Comparison of ENCODE assay signal across 17 mouse cellular contexts in the genomic region with DNA sequence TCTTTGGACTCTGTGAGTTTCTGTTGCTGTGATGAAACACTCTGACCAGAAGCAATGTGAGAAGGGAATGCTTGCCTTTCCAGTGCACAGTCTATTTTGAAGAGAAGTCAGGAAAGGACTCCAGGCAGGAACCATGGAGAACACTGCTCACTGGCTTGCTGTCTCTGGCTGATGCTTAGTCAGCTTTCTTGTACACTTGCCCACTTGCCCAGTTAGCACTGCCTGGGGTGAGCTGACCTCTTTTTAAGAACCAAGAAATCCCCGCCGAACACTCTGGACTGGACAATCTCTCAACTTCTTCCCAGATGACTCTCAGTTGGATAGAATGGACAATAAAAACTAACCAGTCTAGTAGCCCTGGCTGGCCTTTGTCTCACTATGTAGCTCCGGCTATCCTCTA.
DNase-seq lines count a peak whose midpoint lies in the region; TF ChIP-seq lines count a peak whose summit lies in the region.
"Had no signal": no experiment of that assay in that cellular context is flagged by ENCODE, and none has a peak within 500 bp of the region (broad histone marks: within the 10 kb centered on the region; RNA-seq: fewer than 3 reads in every experiment).

No protein-coding gene starts in this region.

- no peak overlapping the region for H3K4me3 ChIP-seq in kidney, adult 2 months (ENCODE audit: insufficient read depth, low read depth, low read length)
- H3K4me3 ChIP-seq in midbrain, embryonic 10.5 days = no peak overlapping the region
- H3K4me3 ChIP-seq: embryonic facial prominence, embryonic 10.5 days; heart, embryonic 10.5 days; hindbrain, embryonic 12.5 days had no signal

- 94% methylated on average over 3 of the region's 3 CpGs for WGBS in kidney, adult 2 months
- 88% methylated on average over 3 of the region's 3 CpGs for WGBS in midbrain, embryonic 10.5 days

- DNase-seq in brain, adult 2 months (ENCODE audit: low read depth, low spot score) = peak; percentile 70
- peak; percentile 46 for DNase-seq in cerebellum, adult 11-12 months
- DNase-seq in cerebellum, adult 9-10 months = peak; percentile 71
- peak; percentile 28 to 45 for DNase-seq in cerebellum, postnatal 36 days
- DNase-seq in kidney, adult 2 months = no peak
- no peak for DNase-seq in midbrain, embryonic 10.5 days (ENCODE audit: low spot score)
- no peak for DNase-seq in urinary bladder, postnatal 4 days (ENCODE audit: low spot score in 2 of 2)
- DNase-seq: adrenal gland, postnatal 14 days; gastrocnemius, postnatal 10 days; heart, adult 18-20 months; heart, postnatal 10 days; heart, postnatal 4 days; kidney, adult 11 months had no signal

- H3K36me3 ChIP-seq in kidney, adult 2 months (ENCODE audit: control insufficient read depth, insufficient read depth, low read length) = no peaks in the 10 kb centered on the region
- H3K36me3 ChIP-seq in midbrain, embryonic 10.5 days = no peaks in the 10 kb centered on the region
- H3K36me3 ChIP-seq: embryonic facial prominence, embryonic 10.5 days; heart, embryonic 10.5 days; hindbrain, embryonic 12.5 days had no signal

- H3K27ac ChIP-seq in kidney, adult 2 months (ENCODE audit: insufficient read depth, low read depth, low read length) = no peak overlapping the region
- no peak overlapping the region for H3K27ac ChIP-seq in midbrain, embryonic 10.5 days (replicated peaks)
- H3K27ac ChIP-seq: embryonic facial prominence, embryonic 10.5 days; heart, embryonic 10.5 days; hindbrain, embryonic 12.5 days; hindbrain, postnatal 0 days had no signal

- no peaks in the 10 kb centered on the region for H3K4me1 ChIP-seq in kidney, adult 2 months (ENCODE audit: control insufficient read depth, insufficient read depth, low read length)
- no peaks in the 10 kb centered on the region for H3K4me1 ChIP-seq in midbrain, embryonic 10.5 days
- H3K4me1 ChIP-seq: heart, embryonic 10.5 days; hindbrain, embryonic 12.5 days had no signal

- no peak for TF ChIP-seq CTCF in kidney, adult 2 months (conservative IDR thresholded peaks at IDR 0.05; ENCODE audit: insufficient read depth, insufficient read length, low read depth, low read length)

- no peaks in the 10 kb centered on the region for H3K9me3 ChIP-seq in midbrain, embryonic 10.5 days (replicated peaks)
- H3K9me3 ChIP-seq: embryonic facial prominence, embryonic 10.5 days; heart, embryonic 10.5 days; hindbrain, embryonic 12.5 days had no signal

- no peak for TF ChIP-seq POLR2A in kidney, adult 2 months (IDR thresholded peaks at IDR 0.05; ENCODE audit: low read depth, low read length)

- H3K27me3 ChIP-seq in kidney, adult 2 months (replicated peaks; ENCODE audit: control insufficient read depth, insufficient read depth, low read length) = no peaks in the 10 kb centered on the region
- H3K27me3 ChIP-seq in midbrain, embryonic 10.5 days (ENCODE audit: low read depth, poor library complexity, severe bottlenecking) = no peaks in the 10 kb centered on the region
- H3K27me3 ChIP-seq: hindbrain, embryonic 12.5 days had no signal

Comparison
In these comparisons a context has a peak if more than half of its experiments do, and no peak if none do; other contexts are left out.
1. DNase-seq: peak in brain, adult 2 months (single experiment), cerebellum, adult 11-12 months (single experiment), cerebellum, adult 9-10 months (single experiment) and cerebellum, postnatal 36 days (2 of 2); none in kidney, adult 2 months (single experiment), midbrain, embryonic 10.5 days (single experiment) and urinary bladder, postnatal 4 days (0 of 2).